Mouse (Mus musculus) kidney, postnatal 14 days (tissue): Measurements from ENCODE around the gene Spert.

ENCODE experiments used
- DNase-seq: peaks from one replicate; pipeline ENCODE4 v3.0.0; 2022; ENCODE audit warnings: mixed read lengths

Spert gene

GRCm38 (mm10) chr14:75592978-75593377 is at the start of gene Spert:
Gene Spert (minus strand): TSS chr14:75593116.
- DNase-seq, result no peak

- DNase-seq, result no peak
Observed at GRCm38 (mm10) chr14:75642080-75642479, 49.2 kb upstream of the Spert start, which contains the start of gene Erich6b. Gene Erich6b (plus strand): TSS chr14:75642259.

GRCm38 (mm10) chr14:75641369-75641768 is 48.5 kb upstream of the Spert start:
- peak; percentile 17 for DNase-seq

GRCm38 (mm10) chr14:75640846-75641245 is 47.9 kb upstream of the Spert start:
- DNase-seq, result peak; percentile 39

- DNase-seq, result no peak
Observed at GRCm38 (mm10) chr14:75637641-75638040, 44.7 kb upstream of the Spert start.

- DNase-seq, result no peak
Observed at GRCm38 (mm10) chr14:75636107-75636506, 43.2 kb upstream of the Spert start.

- DNase-seq, result peak; percentile 68
Observed at GRCm38 (mm10) chr14:75635350-75635749, 42.4 kb upstream of the Spert start.

GRCm38 (mm10) chr14:75628870-75629269 is 36.0 kb upstream of the Spert start:
- DNase-seq, result no peak

- DNase-seq, result no peak
Observed at GRCm38 (mm10) chr14:75622984-75623383, 30.1 kb upstream of the Spert start.

GRCm38 (mm10) chr14:75616375-75616774 is 23.5 kb upstream of the Spert start:
- no peak for DNase-seq

GRCm38 (mm10) chr14:75609176-75609575 is 16.3 kb upstream of the Spert start:
- peak; percentile 22 for DNase-seq

- DNase-seq, result no peak
Observed at GRCm38 (mm10) chr14:75583870-75584269, 9.0 kb downstream of the Spert start.

- DNase-seq, result no peak
Observed at GRCm38 (mm10) chr14:75579010-75579409, 13.9 kb downstream of the Spert start.

- no peak for DNase-seq
Observed at GRCm38 (mm10) chr14:75566303-75566702, 26.6 kb downstream of the Spert start.

- DNase-seq, result peak; percentile 76
Observed at GRCm38 (mm10) chr14:75565534-75566140, 27.3 kb downstream of the Spert start.

GRCm38 (mm10) chr14:75561577-75562331 is 31.2 kb downstream of the Spert start:
- DNase-seq, result peak; percentile 47

GRCm38 (mm10) chr14:75541731-75542130 is 51.2 kb downstream of the Spert start:
- no peak for DNase-seq

GRCm38 (mm10) chr14:75540996-75541350 is 51.9 kb downstream of the Spert start:
- no peak for DNase-seq

- peak; percentile 55 for DNase-seq
Observed at GRCm38 (mm10) chr14:75540216-75540995, 52.5 kb downstream of the Spert start.

- no peak for DNase-seq
Observed at GRCm38 (mm10) chr14:75539205-75539604, 53.7 kb downstream of the Spert start.
